Mouse (Mus musculus): ENCODE data around the gene Tbx1. TPM values are rescaled to one million over a fixed set of nuclear protein-coding genes. Genes with fewer than 3 reads are reported as not detected.
A peak's percentile ranks its signal among the peaks of the same experiment; 100 is the strongest.

Tbx1 gene
- total RNA-seq, 1 experiment: 0.27 TPM

DNA sequence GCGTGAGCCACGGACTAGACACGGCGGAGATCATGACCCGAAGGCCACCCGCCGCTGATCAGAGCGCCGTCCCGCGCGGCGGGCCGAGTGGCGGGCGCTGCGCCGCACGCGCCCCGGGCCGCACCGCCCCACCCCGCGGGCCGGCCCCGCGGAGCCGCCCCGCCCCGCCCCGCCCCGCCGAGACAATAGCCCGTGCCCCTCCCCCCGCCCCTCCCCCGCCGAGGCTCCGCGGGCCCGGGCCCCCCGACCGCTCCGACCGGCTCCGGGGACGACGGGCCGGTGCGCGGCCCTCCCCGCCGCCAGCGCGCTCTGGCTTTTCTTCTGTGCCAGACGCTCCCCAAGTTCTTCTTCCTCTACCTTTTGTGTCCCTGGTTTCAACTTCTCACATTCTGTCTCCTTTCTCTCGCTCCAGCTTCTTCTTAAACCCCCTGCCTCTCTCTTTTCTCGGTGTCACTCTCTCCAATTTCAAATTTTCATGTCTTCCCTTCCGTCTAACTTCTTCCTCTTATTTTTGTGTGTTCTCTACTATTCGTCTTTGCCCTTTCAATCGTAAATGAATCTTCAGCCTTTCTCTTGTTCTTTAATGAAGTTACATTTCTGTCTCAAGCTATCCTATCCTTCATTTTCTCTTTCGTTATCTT lies 3.4 kb downstream of the Tbx1 start:
- H3K9me3 ChIP-seq (ENCODE audit: control insufficient read depth, insufficient read depth, low read depth, low read length): no peaks in the 10 kb centered on the region
- peaks cover 0 to 5% of the 10 kb centered on the region in 2 experiments; a peak in 1 of 4 replicates for H3K4me1 ChIP-seq (ENCODE audit: control insufficient read depth in 2 of 2, insufficient read depth in 2 of 2, low read length in 2 of 2, poor library complexity in 1 of 2)
- H3K4me3 ChIP-seq (ENCODE audit: insufficient read depth in 1 of 2, low read depth in 1 of 2, low read length in 2 of 2, poor library complexity in 1 of 2, severe bottlenecking in 1 of 2): peak overlapping the region; percentile 35 to 56; a peak in 3 of 4 replicates
- 0 out of 2 replicates have a peak overlapping the region, but pooled peaks have one; percentile 31 for H3K9ac ChIP-seq (ENCODE audit: insufficient read depth, low read depth, low read length, poor library complexity, severe bottlenecking)
- DNase-seq (ENCODE audit: low read depth, low spot score): no peak
- in situ Hi-C loops (cut with MboI; ENCODE audit: low sequenced_read_pairs in 2 of 2, unreplicated experiment in 2 of 2): loop anchor here in 1 of 2 experiments (10.0 kb wide), 1 partner anchor 782 kb away; no protein-coding TSS in a partner anchor
- H3K27ac ChIP-seq (ENCODE audit: insufficient read depth, low read depth, low read length, poor library complexity, severe bottlenecking): no peak overlapping the region
- no peak for TF ChIP-seq HCFC1 (IDR thresholded peaks at IDR 0.05; ENCODE audit: borderline replicate concordance, insufficient read depth, low read length)
- 0 out of 2 replicates have a peak, but pooled peaks have one; percentile 26 for TF ChIP-seq CHD2 (IDR thresholded peaks at IDR 0.05; ENCODE audit: low read depth, low read length)
- no peak for TF ChIP-seq ZNF384 (IDR thresholded peaks at IDR 0.05; ENCODE audit: low read depth, low read length)
- no peaks in the 10 kb centered on the region for H3K36me3 ChIP-seq (ENCODE audit: control insufficient read depth, insufficient read depth, low read length, poor library complexity, severe bottlenecking)

DNA sequence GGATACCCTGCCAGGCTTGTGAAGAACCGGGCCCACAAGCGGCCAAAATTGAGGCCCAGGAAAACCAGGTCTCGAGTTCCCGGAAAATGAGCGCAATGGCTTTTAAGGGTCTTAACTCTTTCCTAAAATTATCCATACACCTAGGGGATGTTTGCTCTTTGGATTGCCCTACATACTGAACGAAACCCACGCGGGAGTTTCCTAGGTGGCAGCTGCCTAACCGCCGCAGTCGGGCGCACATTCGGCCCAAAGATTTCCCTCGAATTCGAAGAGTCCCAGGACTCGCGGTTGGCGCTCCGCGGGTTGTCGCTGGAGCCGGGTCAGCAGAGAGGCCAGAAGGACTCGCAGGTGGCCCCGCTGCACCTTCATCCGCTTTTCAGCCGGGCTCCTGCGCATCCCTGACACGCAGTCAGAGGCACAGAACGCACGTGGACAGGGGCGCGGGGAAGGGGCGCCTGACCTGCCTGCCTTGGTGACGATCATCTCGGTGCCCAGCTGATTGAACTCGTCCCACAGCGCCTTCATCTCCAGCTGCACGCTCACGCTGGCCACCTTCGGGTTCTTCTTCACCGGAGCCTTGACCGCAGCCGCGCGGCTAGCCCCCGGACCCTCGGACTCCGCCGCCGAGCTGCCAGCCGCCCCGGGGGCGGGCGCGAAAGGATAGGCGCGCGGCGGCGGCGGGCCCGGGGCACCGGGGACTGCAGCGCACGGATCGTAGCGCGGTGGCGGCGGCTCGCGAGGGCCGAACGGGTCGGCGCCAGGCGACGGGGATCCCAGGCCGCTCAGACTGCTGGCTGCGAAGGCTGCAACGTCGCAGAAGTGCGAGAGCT lies 4.2 kb downstream of the Tbx1 start:
- in situ Hi-C loops (cut with MboI; ENCODE audit: low sequenced_read_pairs in 2 of 2, unreplicated experiment in 2 of 2): loop anchor here in 1 of 2 experiments (10.0 kb wide), 1 partner anchor 781 kb away; no protein-coding TSS in a partner anchor

DNA sequence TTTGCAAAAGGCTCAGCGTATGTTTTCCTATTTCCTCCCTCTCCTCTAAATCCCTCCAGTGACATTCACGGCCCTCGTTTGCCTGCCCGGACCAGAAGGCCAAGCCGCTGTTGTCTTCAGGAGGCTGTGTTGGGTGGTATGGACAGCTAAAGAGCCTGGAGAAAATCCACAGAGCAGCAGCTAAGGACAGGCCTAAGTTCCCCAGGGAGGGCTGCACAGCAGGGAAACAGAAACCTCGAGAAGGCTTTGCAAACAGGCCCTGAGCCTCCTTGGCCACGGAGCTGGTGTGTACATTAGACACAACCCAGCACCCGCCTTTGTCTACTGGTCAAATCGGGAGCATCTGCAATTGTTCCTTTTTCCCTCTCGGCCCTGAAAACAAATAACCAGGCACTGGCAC lies 4.8 kb downstream of the Tbx1 start:
- TF ChIP-seq ZNF384 (IDR thresholded peaks at IDR 0.05; ENCODE audit: low read depth, low read length): no peak
- no peak for TF ChIP-seq ZC3H11A (IDR thresholded peaks at IDR 0.05; ENCODE audit: borderline replicate concordance, low read depth, low read length)
- TF ChIP-seq MAFK (IDR thresholded peaks at IDR 0.05; ENCODE audit: insufficient read depth, low read depth, low read length): no peak
- TF ChIP-seq CHD2 (IDR thresholded peaks at IDR 0.05; ENCODE audit: low read depth, low read length): no peak
- no peak for TF ChIP-seq HCFC1 (IDR thresholded peaks at IDR 0.05; ENCODE audit: borderline replicate concordance, insufficient read depth, low read length)
- H3K9me3 ChIP-seq (ENCODE audit: control insufficient read depth, insufficient read depth, low read depth, low read length): no peaks in the 10 kb centered on the region
- in situ Hi-C loops (cut with MboI; ENCODE audit: low sequenced_read_pairs in 2 of 2, unreplicated experiment in 2 of 2): loop anchor here in 1 of 2 experiments (10.0 kb wide), 1 partner anchor 781 kb away; no protein-coding TSS in a partner anchor
- H3K36me3 ChIP-seq (ENCODE audit: control insufficient read depth, insufficient read depth, low read length, poor library complexity, severe bottlenecking): no peaks in the 10 kb centered on the region
- no peak overlapping the region for H3K9ac ChIP-seq (ENCODE audit: insufficient read depth, low read depth, low read length, poor library complexity, severe bottlenecking)
- no peak for DNase-seq (ENCODE audit: low read depth, low spot score)
- H3K27ac ChIP-seq (ENCODE audit: insufficient read depth, low read depth, low read length, poor library complexity, severe bottlenecking): no peak overlapping the region
- peaks cover 0 to 4% of the 10 kb centered on the region in 2 experiments; a peak in 1 of 4 replicates for H3K4me1 ChIP-seq (ENCODE audit: control insufficient read depth in 2 of 2, insufficient read depth in 2 of 2, low read length in 2 of 2, poor library complexity in 1 of 2)
- H3K4me3 ChIP-seq (ENCODE audit: insufficient read depth in 1 of 2, low read depth in 1 of 2, low read length in 2 of 2, poor library complexity in 1 of 2, severe bottlenecking in 1 of 2): no peak overlapping the region

More for the DNA sequence above, 4.2 kb downstream of the Tbx1 start:
- Histone ChIP-seq H3K27ac (ENCODE audit: insufficient read depth, low read depth, low read length, poor library complexity, severe bottlenecking) (no peak overlapping the region), H3K9me3 (ENCODE audit: control insufficient read depth, insufficient read depth, low read depth, low read length) (no peaks in the 10 kb centered on the region), H3K4me3 (ENCODE audit: insufficient read depth in 1 of 2, low read depth in 1 of 2, low read length in 2 of 2, poor library complexity in 1 of 2, severe bottlenecking in 1 of 2) (peak overlapping the region; percentile 35 to 56; a peak in 3 of 4 replicates), H3K36me3 (ENCODE audit: control insufficient read depth, insufficient read depth, low read length, poor library complexity, severe bottlenecking) (no peaks in the 10 kb centered on the region), H3K4me1 (ENCODE audit: control insufficient read depth in 2 of 2, insufficient read depth in 2 of 2, low read length in 2 of 2, poor library complexity in 1 of 2) (peaks cover 0 to 4% of the 10 kb centered on the region in 2 experiments; a peak in 1 of 4 replicates), H3K9ac (ENCODE audit: insufficient read depth, low read depth, low read length, poor library complexity, severe bottlenecking) (0 out of 2 replicates have a peak overlapping the region, but pooled peaks have one; percentile 31)
- TF ChIP-seq HCFC1 (IDR thresholded peaks at IDR 0.05; ENCODE audit: borderline replicate concordance, insufficient read depth, low read length): no peak
- TF ChIP-seq MAFK (IDR thresholded peaks at IDR 0.05; ENCODE audit: insufficient read depth, low read depth, low read length): no peak
- DNase-seq (ENCODE audit: low read depth, low spot score): no peak

DNA sequence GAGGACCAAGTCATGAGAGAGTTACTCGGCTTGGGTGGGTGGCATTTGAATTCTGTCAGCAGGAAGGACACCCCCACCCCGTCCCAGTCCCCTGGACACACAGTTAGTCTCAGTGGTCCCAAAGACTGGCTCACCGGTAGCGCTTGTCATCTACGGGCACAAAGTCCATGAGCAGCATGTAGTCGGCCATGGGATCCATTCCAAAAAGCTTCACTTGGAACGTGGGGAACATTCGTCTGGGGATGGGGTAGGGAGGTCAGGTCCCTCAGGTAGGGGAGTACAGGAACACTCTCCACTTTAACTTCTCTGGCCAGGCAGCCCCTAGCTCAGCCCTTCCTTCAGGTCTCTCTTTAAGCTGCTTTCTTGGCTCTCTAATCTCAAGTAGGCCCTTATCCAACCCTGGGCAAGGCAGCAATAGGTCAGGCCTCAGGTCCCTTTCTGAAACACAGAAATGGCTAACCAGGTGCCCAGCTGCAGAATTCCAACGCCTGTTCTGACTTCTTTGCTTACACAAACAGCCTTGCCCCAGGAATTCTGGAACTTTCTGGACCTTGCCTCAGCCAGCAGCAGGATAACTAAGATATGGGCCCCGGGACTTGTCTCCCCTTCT lies 5.5 kb downstream of the Tbx1 start:
- DNase-seq (ENCODE audit: low read depth, low spot score): no peak
- Histone ChIP-seq H3K4me1 (ENCODE audit: control insufficient read depth in 2 of 2, insufficient read depth in 2 of 2, low read length in 2 of 2, poor library complexity in 1 of 2) (peaks cover 0 to 4% of the 10 kb centered on the region in 2 experiments; a peak in 1 of 4 replicates), H3K9me3 (ENCODE audit: control insufficient read depth, insufficient read depth, low read depth, low read length) (no peaks in the 10 kb centered on the region), H3K4me3 (ENCODE audit: insufficient read depth in 1 of 2, low read depth in 1 of 2, low read length in 2 of 2, poor library complexity in 1 of 2, severe bottlenecking in 1 of 2) (no peak overlapping the region), H3K36me3 (ENCODE audit: control insufficient read depth, insufficient read depth, low read length, poor library complexity, severe bottlenecking) (no peaks in the 10 kb centered on the region), H3K9ac (ENCODE audit: insufficient read depth, low read depth, low read length, poor library complexity, severe bottlenecking) (no peak overlapping the region), H3K27ac (ENCODE audit: insufficient read depth, low read depth, low read length, poor library complexity, severe bottlenecking) (no peak overlapping the region)
- in situ Hi-C loops (cut with MboI; ENCODE audit: low sequenced_read_pairs in 2 of 2, unreplicated experiment in 2 of 2): loop anchor here (5.0 to 10.0 kb wide), 2 partner anchors 37 to 780 kb away; partner anchors contain the start of gene Gp1bb (in 1 of the 2)
- TF ChIP-seq ZC3H11A (IDR thresholded peaks at IDR 0.05; ENCODE audit: borderline replicate concordance, low read depth, low read length) (no peak), ZNF384 (IDR thresholded peaks at IDR 0.05; ENCODE audit: low read depth, low read length) (no peak), MAFK (IDR thresholded peaks at IDR 0.05; ENCODE audit: insufficient read depth, low read depth, low read length) (no peak), HCFC1 (IDR thresholded peaks at IDR 0.05; ENCODE audit: borderline replicate concordance, insufficient read depth, low read length) (no peak), CHD2 (IDR thresholded peaks at IDR 0.05; ENCODE audit: low read depth, low read length) (no peak)
